Mouse (Mus musculus): Measurements from ENCODE around the gene Thrsp.
A peak's percentile ranks its signal among the peaks of the same experiment; 100 is the strongest.
"Not testable (repeated sequence)": the region's sequence is repeated elsewhere in the genome, so short reads cannot be mapped to it uniquely, and the experiment has no call there.

Gene Thrsp

GRCm38 (mm10) chr7:97416906-97417777 lies at the start of gene Thrsp:
Thrsp (minus strand) TSS chr7:97417730.
- DNase-seq = no peak

- no peak for DNase-seq
Measured at GRCm38 (mm10) chr7:97455577-97455976, 38.0 kb upstream of the Thrsp start.

GRCm38 (mm10) chr7:97454795-97455194 lies 37.3 kb upstream of the Thrsp start:
- no peak for DNase-seq

- peak; percentile 27 for DNase-seq
Measured at GRCm38 (mm10) chr7:97453141-97453921, 35.8 kb upstream of the Thrsp start.

- peak; percentile 32 for DNase-seq
Measured at GRCm38 (mm10) chr7:97452196-97452595, 34.7 kb upstream of the Thrsp start.

GRCm38 (mm10) chr7:97451023-97451422 lies 33.5 kb upstream of the Thrsp start, which contains the start of gene Kctd14:
Kctd14 (plus strand) TSS chr7:97451323.
- DNase-seq = not testable (repeated sequence)

GRCm38 (mm10) chr7:97447050-97447531 lies 29.6 kb upstream of the Thrsp start:
- peak; percentile 33 for DNase-seq

- DNase-seq = peak; percentile 41
Measured at GRCm38 (mm10) chr7:97446171-97446925, 28.8 kb upstream of the Thrsp start.

- DNase-seq = no peak
Measured at GRCm38 (mm10) chr7:97438986-97439385, 21.5 kb upstream of the Thrsp start.

- DNase-seq = no peak
Measured at GRCm38 (mm10) chr7:97434517-97434916, 17.0 kb upstream of the Thrsp start.

- DNase-seq = not testable (repeated sequence)
Measured at GRCm38 (mm10) chr7:97433517-97433916, 16.0 kb upstream of the Thrsp start.

GRCm38 (mm10) chr7:97429705-97430104 lies 12.2 kb upstream of the Thrsp start:
- DNase-seq = no peak

GRCm38 (mm10) chr7:97427778-97428420 lies 10.4 kb upstream of the Thrsp start:
- DNase-seq = no peak

- DNase-seq = no peak
Measured at GRCm38 (mm10) chr7:97427296-97427695, 9.8 kb upstream of the Thrsp start.

- DNase-seq = no peak
Measured at GRCm38 (mm10) chr7:97426566-97426965, 9.0 kb upstream of the Thrsp start.

GRCm38 (mm10) chr7:97424621-97425245 lies 7.2 kb upstream of the Thrsp start:
- peak; percentile 87 for DNase-seq

- DNase-seq = no peak
Measured at GRCm38 (mm10) chr7:97423754-97424153, 6.2 kb upstream of the Thrsp start.

GRCm38 (mm10) chr7:97420958-97421651 lies 3.6 kb upstream of the Thrsp start:
- no peak for DNase-seq

GRCm38 (mm10) chr7:97420406-97420805 lies 2.9 kb upstream of the Thrsp start:
- no peak for DNase-seq

- no peak for DNase-seq
Measured at GRCm38 (mm10) chr7:97419163-97419562, 1.6 kb upstream of the Thrsp start.

GRCm38 (mm10) chr7:97418717-97419116 lies 1.2 kb upstream of the Thrsp start:
- DNase-seq = no peak

Measured in thymus, postnatal 14 days (tissue).